Mouse (Mus musculus) intestine, postnatal 0 days (tissue): ENCODE measurements around the gene Prm1. TPM values are rescaled to one million over a fixed set of nuclear protein-coding genes. Genes with fewer than 3 reads are reported as not detected.

ENCODE experiments used
- ATAC-seq: fragments of 200-750 bp; cut with Nextera tagmentation; 2 replicates; pipeline ENCODE4 v1.8.0; 2017; ENCODE audit warnings: mild to moderate bottlenecking, moderate TSS enrichment, moderate library complexity
- H3K27ac ChIP-seq: fragments of 300-500 bp; sonication (generic); 2 replicates; pipeline ENCODE4 v1.5.1; 2014; ENCODE audit warnings: mild to moderate bottlenecking, low read depth, low read length, moderate library complexity
- H3K27me3 ChIP-seq: fragments of 300-500 bp; sonication (generic); replicated peaks from 2 replicates; pipeline ENCODE4 v1.6.1; 2014; ENCODE audit warnings: low read length, mixed read lengths; ENCODE audit not compliant: control insufficient read depth, insufficient read depth
- H3K36me3 ChIP-seq: fragments of 300-500 bp; sonication (generic); 2 replicates; pipeline ENCODE4 v1.6.1; 2014; ENCODE audit warnings: mild to moderate bottlenecking, moderate library complexity; ENCODE audit not compliant: control insufficient read depth, insufficient read depth
- H3K4me1 ChIP-seq: fragments of 300-500 bp; sonication (generic); replicated peaks from 2 replicates; pipeline ENCODE4 v1.6.1; 2014; ENCODE audit warnings: antibody characterized with exemption, low read length, mixed read lengths; ENCODE audit not compliant: control insufficient read depth, insufficient read depth
- H3K4me2 ChIP-seq: fragments of 300-500 bp; sonication (generic); replicated peaks from 2 replicates; pipeline ENCODE4 v1.6.1; 2014; ENCODE audit warnings: low read depth, mild to moderate bottlenecking, moderate library complexity
- H3K4me3 ChIP-seq: fragments of 300-500 bp; sonication (generic); 2 replicates; pipeline ENCODE4 v1.5.1; 2014; ENCODE audit warnings: low read depth, low read length
- H3K9ac ChIP-seq: fragments of 300-500 bp; sonication (generic); 2 replicates; pipeline ENCODE4 v1.6.1; 2014; ENCODE audit warnings: mild to moderate bottlenecking, low read depth, low read length
- H3K9me3 ChIP-seq: fragments of 300-500 bp; sonication (generic); 2 replicates; pipeline ENCODE4 v1.6.1; 2016; ENCODE audit warnings: mixed run types; ENCODE audit not compliant: control insufficient read depth
- CTCF ChIP-seq: sonication (generic); IDR thresholded peaks from 2 replicates; pipeline ENCODE4 v1.5.1; 2016; ENCODE audit warnings: low read depth, mild to moderate bottlenecking, control low read depth, antibody characterized with exemption, moderate library complexity
- WGBS: fragments of 180-500 bp; shearing (Covaris S2); extraction: QIAGEN DNeasy Blood & Tissue Kit; methylation state at CpG from one replicate; pipeline ENCODE4 v1.1.7; 2014; 5-methylcytosine and 5-hydroxymethylcytosine counted together
- polyA plus RNA-seq: library from polyadenylated mRNA; unstranded; fragments of >200 nt; fragmentation: Nextera tagmentation; extraction: Ambion mirVana; gene quantifications from 2 replicates; pipeline ENCODE4 v1.2.1, GENCODE M21; 2015

The Prm1 gene
- polyA plus RNA-seq, 1 experiment from 2014 or later = not detected

GRCm38 (mm10) chr16:10837250-10837649 lies 31.6 kb upstream of the Prm1 start:
- Histone ChIP-seq H3K27me3 (no peaks in the 10 kb centered on the region), H3K9ac (no peak overlapping the region), H3K4me1 (0 out of 2 replicates have a peak, but pooled peaks cover 7% of the 10 kb centered on the region), H3K36me3 (no peaks in the 10 kb centered on the region), H3K27ac (no peak overlapping the region), H3K4me2 (no peak overlapping the region), H3K4me3 (no peak overlapping the region), H3K9me3 (no peaks in the 10 kb centered on the region)
- WGBS = 62% methylated on average over 3 of the region's 3 CpGs
- no peak for ATAC-seq
- no peak for TF ChIP-seq CTCF

- TF ChIP-seq CTCF = no peak
- Histone ChIP-seq H3K9ac (no peak overlapping the region), H3K4me1 (0 out of 2 replicates have a peak, but pooled peaks cover 7% of the 10 kb centered on the region), H3K9me3 (no peaks in the 10 kb centered on the region), H3K4me3 (no peak overlapping the region), H3K4me2 (no peak overlapping the region), H3K36me3 (no peaks in the 10 kb centered on the region), H3K27me3 (no peaks in the 10 kb centered on the region), H3K27ac (no peak overlapping the region)
- ATAC-seq = no peak
- 82% methylated on average over 3 of the region's 3 CpGs for whole genome bisulfite sequencing
Measured at GRCm38 (mm10) chr16:10836388-10836787, 30.7 kb upstream of the Prm1 start.

GRCm38 (mm10) chr16:10834911-10835587 lies 29.4 kb upstream of the Prm1 start, which contains the start of gene Rmi2:
Gene Rmi2 (plus strand): TSS chr16:10835059.
- H3K27ac ChIP-seq = peak within 1 kb of the TSS; percentile 73; the same call in 1 of the 2 replicates
- H3K4me3 ChIP-seq = peak within 1 kb of the TSS; percentile 76
- H3K4me1 ChIP-seq = 0 out of 2 replicates have a peak, but pooled peaks cover 7% of the 10 kb centered on the region
- peak within 1 kb of the TSS; percentile 98 for H3K4me2 ChIP-seq
- TF ChIP-seq CTCF = no peak
- under 1% methylated on average over 66 of the region's 69 CpGs for WGBS
- no peaks in the 10 kb centered on the region for H3K9me3 ChIP-seq
- peak; percentile 87 for ATAC-seq
- no peaks in the 10 kb centered on the region for H3K36me3 ChIP-seq
- H3K9ac ChIP-seq = peak within 1 kb of the TSS; percentile 59
- H3K27me3 ChIP-seq = no peaks in the 10 kb centered on the region

GRCm38 (mm10) chr16:10834542-10834910 lies 28.9 kb upstream of the Prm1 start:
- peak overlapping the region; percentile 76 for H3K4me3 ChIP-seq
- no peak overlapping the region for H3K9ac ChIP-seq
- no peak for ATAC-seq
- no peak for TF ChIP-seq CTCF
- H3K27me3 ChIP-seq = no peaks in the 10 kb centered on the region
- 0 out of 2 replicates have a peak, but pooled peaks cover 7% of the 10 kb centered on the region for H3K4me1 ChIP-seq
- H3K27ac ChIP-seq = no peak overlapping the region
- H3K36me3 ChIP-seq = no peaks in the 10 kb centered on the region
- H3K9me3 ChIP-seq = no peaks in the 10 kb centered on the region
- H3K4me2 ChIP-seq = peak overlapping the region; percentile 98
- WGBS = 4% methylated on average over 12 of the region's 12 CpGs

GRCm38 (mm10) chr16:10828461-10828805 lies 22.8 kb upstream of the Prm1 start:
- H3K27ac ChIP-seq = no peak overlapping the region
- H3K9me3 ChIP-seq = no peaks in the 10 kb centered on the region
- no peak overlapping the region for H3K9ac ChIP-seq
- H3K36me3 ChIP-seq = no peaks in the 10 kb centered on the region
- WGBS = 52% methylated on average over 4 of the region's 4 CpGs
- no peak for TF ChIP-seq CTCF
- 0 out of 2 replicates have a peak, but pooled peaks cover 4% of the 10 kb centered on the region for H3K4me1 ChIP-seq
- no peak overlapping the region for H3K4me2 ChIP-seq
- no peak overlapping the region for H3K4me3 ChIP-seq
- H3K27me3 ChIP-seq = no peaks in the 10 kb centered on the region
- ATAC-seq = peak; percentile 69

- H3K9me3 ChIP-seq = no peaks in the 10 kb centered on the region
- 0 out of 2 replicates have a peak, but pooled peaks cover 4% of the 10 kb centered on the region for H3K4me1 ChIP-seq
- H3K27ac ChIP-seq = no peak overlapping the region
- H3K27me3 ChIP-seq = no peaks in the 10 kb centered on the region
- no peaks in the 10 kb centered on the region for H3K36me3 ChIP-seq
- ATAC-seq = no peak
- TF ChIP-seq CTCF = no peak
- H3K4me3 ChIP-seq = no peak overlapping the region
- H3K4me2 ChIP-seq = no peak overlapping the region
- 85% methylated on average over 7 of the region's 7 CpGs for WGBS
- no peak overlapping the region for H3K9ac ChIP-seq
Measured at GRCm38 (mm10) chr16:10827766-10828460, 22.3 kb upstream of the Prm1 start.
